Mouse (Mus musculus) erythroid progenitor cell, adult 5-6 weeks (primary cell): ENCODE results near the gene Gabrr2. TPM values are rescaled to one million over a fixed set of nuclear protein-coding genes. Genes with fewer than 3 reads are reported as not detected.

Experiments
- ATAC-seq: replicated peaks from 2 replicates; pipeline ENCODE4 v1.8.0; 2016; ENCODE audit warnings: moderate number of reproducible peaks, mild to moderate bottlenecking, moderate TSS enrichment, inconsistent platforms; ENCODE audit not compliant: poor library complexity, low FRiP score, severe bottlenecking
- total RNA-seq, 2 experiments: library from RNA; stranded (forward) in 1 of 2; stranded (reverse) in 1 of 2; fragments of 150-400 nt in 1 of 2; fragments of 186-747, 209-891 nt in 1 of 2; gene quantifications; 2 replicates each; pipeline versions ENCODE4 v1.2.3 to v1.2.4; 2015 to 2017; ENCODE audit warnings: low replicate concordance in 2 of 2

Gene Gabrr2
- not detected in 2 replicates for total RNA-seq (2015; ENCODE audit: low replicate concordance)
- total RNA-seq (2017; ENCODE audit: low replicate concordance), result not detected in 2 replicates

GRCm38 (mm10) chr4:33062981-33063380 lies at the start of gene Gabrr2:
Gene Gabrr2 (plus strand): TSS chr4:33062999.
- ATAC-seq, result no peak

GRCm38 (mm10) chr4:33018361-33018999 lies 44.3 kb upstream of the Gabrr2 start:
- peak; percentile 94 for ATAC-seq

- ATAC-seq, result no peak
Observed at GRCm38 (mm10) chr4:33024420-33024819, 38.4 kb upstream of the Gabrr2 start.

- ATAC-seq, result no peak
Observed at GRCm38 (mm10) chr4:33029104-33029503, 33.7 kb upstream of the Gabrr2 start.

GRCm38 (mm10) chr4:33030264-33031194 lies 32.3 kb upstream of the Gabrr2 start:
- peak; percentile 71 for ATAC-seq

- ATAC-seq, result peak; percentile 90
Observed at GRCm38 (mm10) chr4:33031195-33031960, 31.4 kb upstream of the Gabrr2 start, which contains the start of gene Ube2j1. Gene Ube2j1 (plus strand): TSS chr4:33031416.

GRCm38 (mm10) chr4:33032045-33032444 lies 30.8 kb upstream of the Gabrr2 start:
- no peak for ATAC-seq

GRCm38 (mm10) chr4:33033515-33033914 lies 29.3 kb upstream of the Gabrr2 start:
- ATAC-seq, result no peak

GRCm38 (mm10) chr4:33039826-33040225 lies 23.0 kb upstream of the Gabrr2 start:
- ATAC-seq, result no peak

- no peak for ATAC-seq
Observed at GRCm38 (mm10) chr4:33049601-33050000, 13.2 kb upstream of the Gabrr2 start.

GRCm38 (mm10) chr4:33052055-33052454 lies 10.7 kb upstream of the Gabrr2 start:
- no peak for ATAC-seq

- peak; percentile 36; the same call in 1 of the 2 replicates for ATAC-seq
Observed at GRCm38 (mm10) chr4:33052650-33053049, 10.1 kb upstream of the Gabrr2 start.

GRCm38 (mm10) chr4:33054426-33054825 lies 8.4 kb upstream of the Gabrr2 start:
- no peak for ATAC-seq

GRCm38 (mm10) chr4:33056317-33056716 lies 6.5 kb upstream of the Gabrr2 start:
- no peak for ATAC-seq

- ATAC-seq, result no peak
Observed at GRCm38 (mm10) chr4:33057890-33058687, 4.7 kb upstream of the Gabrr2 start.

- ATAC-seq, result no peak
Observed at GRCm38 (mm10) chr4:33061158-33061557, 1.6 kb upstream of the Gabrr2 start.

GRCm38 (mm10) chr4:33064986-33065385 lies 2.2 kb downstream of the Gabrr2 start:
- ATAC-seq, result no peak

GRCm38 (mm10) chr4:33066223-33066960 lies 3.6 kb downstream of the Gabrr2 start:
- ATAC-seq, result no peak

GRCm38 (mm10) chr4:33067331-33067730 lies 4.5 kb downstream of the Gabrr2 start:
- no peak for ATAC-seq
